Mouse (Mus musculus) liver, embryonic 12.5 days (tissue): ENCODE results near the gene Hoxa2. TPM values are rescaled to one million over a fixed set of nuclear protein-coding genes. Genes with fewer than 3 reads are reported as not detected.

ENCODE experiments used
- ATAC-seq: fragments of 200-750 bp; cut with Nextera tagmentation; 2 replicates; pipeline ENCODE4 v1.8.0; 2017; ENCODE audit warnings: moderate number of reproducible peaks, mild to moderate bottlenecking, moderate library complexity
- H3K27ac ChIP-seq: fragments of 300-500 bp; sonication (generic); 2 replicates; pipeline ENCODE4 v1.5.1; 2016; ENCODE audit warnings: mild to moderate bottlenecking
- H3K27me3 ChIP-seq: fragments of 300-500 bp; sonication (generic); replicated peaks from 2 replicates; pipeline ENCODE4 v1.6.1; 2016; ENCODE audit warnings: mild to moderate bottlenecking, moderate library complexity
- H3K36me3 ChIP-seq: fragments of 300-500 bp; sonication (generic); 2 replicates; pipeline ENCODE4 v1.6.1; 2016; ENCODE audit warnings: mild to moderate bottlenecking, moderate library complexity
- H3K4me1 ChIP-seq: fragments of 300-500 bp; sonication (generic); 2 replicates; pipeline ENCODE4 v1.6.1; 2016
- H3K4me2 ChIP-seq: fragments of 300-500 bp; sonication (generic); 2 replicates; pipeline ENCODE4 v1.6.1; 2016; ENCODE audit warnings: mild to moderate bottlenecking, moderate library complexity
- H3K4me3 ChIP-seq: fragments of 300-500 bp; sonication (generic); 2 replicates; pipeline ENCODE4 v1.5.1; 2016; ENCODE audit warnings: mild to moderate bottlenecking, moderate library complexity
- H3K9ac ChIP-seq: fragments of 300-500 bp; sonication (generic); 2 replicates; pipeline ENCODE4 v1.6.1; 2016; ENCODE audit warnings: mild to moderate bottlenecking, moderate library complexity
- H3K9me3 ChIP-seq: fragments of 300-500 bp; sonication (generic); replicated peaks from 2 replicates; pipeline ENCODE4 v1.6.1; 2016; ENCODE audit warnings: mild to moderate bottlenecking, moderate library complexity
- WGBS: fragments of 180-500 bp; shearing (Covaris S2); methylation state at CpG from one replicate; pipeline ENCODE4 v1.1.7; 2016; ENCODE audit not compliant: insufficient replicate concordance; 5-methylcytosine and 5-hydroxymethylcytosine counted together
- polyA plus RNA-seq: library from polyadenylated mRNA; unstranded; fragments of >200 nt; fragmentation: Nextera tagmentation; extraction: Ambion mirVana; gene quantifications from 2 replicates; pipeline ENCODE4 v1.2.1, GENCODE M21; 2016

Hoxa2 gene
- 1.4 TPM in 2 replicates for polyA plus RNA-seq

DNA sequence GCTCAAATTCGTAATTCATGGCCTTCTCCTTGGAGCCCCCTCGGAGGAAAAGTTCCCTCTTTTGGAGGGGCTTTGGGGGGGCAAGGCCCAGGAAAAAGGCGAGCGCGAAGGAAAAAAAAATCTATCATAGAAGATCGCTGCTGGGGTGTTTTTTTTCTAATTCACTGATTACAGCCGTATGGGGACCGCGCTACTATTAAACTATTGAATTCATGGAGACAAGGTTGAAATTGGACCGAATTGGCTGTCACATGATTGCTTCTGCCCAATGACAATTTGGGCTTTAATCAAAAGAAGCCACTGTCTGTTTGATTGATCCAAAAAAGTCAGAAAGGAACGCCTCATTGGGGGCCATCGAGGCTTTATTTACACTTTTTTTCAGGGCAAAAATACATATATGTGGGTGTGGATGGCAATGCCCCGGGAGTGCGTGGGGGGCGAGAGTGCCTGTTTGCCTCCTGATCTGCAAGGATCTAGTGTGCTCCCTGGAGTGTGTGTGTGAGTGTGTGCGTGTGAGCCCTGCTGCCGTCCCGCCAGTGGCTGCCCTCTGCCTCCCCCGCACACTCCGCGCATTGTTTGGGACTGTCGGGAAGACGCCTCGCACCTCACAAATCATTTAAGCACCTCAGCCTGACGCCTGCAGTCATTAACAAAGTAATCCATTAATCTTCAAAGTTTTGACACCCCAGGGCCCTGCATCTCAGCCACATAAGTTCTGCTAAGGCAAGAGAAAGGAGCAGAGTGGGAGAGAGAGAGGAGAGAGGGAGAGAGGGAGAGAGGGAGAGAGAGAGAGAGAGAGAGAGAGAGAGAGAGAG is at the start of gene Hoxa2:
TSS of gene Hoxa2 (minus strand) at position 206 of the 815 bp plus-strand sequence.
- H3K36me3 ChIP-seq: no peaks in the 10 kb centered on the region
- peak within 1 kb of the TSS; percentile 39 for H3K4me2 ChIP-seq
- H3K4me3 ChIP-seq: peak within 1 kb of the TSS; percentile 37
- no peak for ATAC-seq
- H3K27ac ChIP-seq: peak within 1 kb of the TSS; percentile 49
- no peaks in the 10 kb centered on the region for H3K9me3 ChIP-seq
- peaks cover 98% of the 10 kb centered on the region for H3K27me3 ChIP-seq
- WGBS: 4% methylated on average over 25 of the region's 25 CpGs
- peak within 1 kb of the TSS; percentile 52 for H3K9ac ChIP-seq
- H3K4me1 ChIP-seq: 0 out of 2 replicates have a peak, but pooled peaks cover 2% of the 10 kb centered on the region

DNA sequence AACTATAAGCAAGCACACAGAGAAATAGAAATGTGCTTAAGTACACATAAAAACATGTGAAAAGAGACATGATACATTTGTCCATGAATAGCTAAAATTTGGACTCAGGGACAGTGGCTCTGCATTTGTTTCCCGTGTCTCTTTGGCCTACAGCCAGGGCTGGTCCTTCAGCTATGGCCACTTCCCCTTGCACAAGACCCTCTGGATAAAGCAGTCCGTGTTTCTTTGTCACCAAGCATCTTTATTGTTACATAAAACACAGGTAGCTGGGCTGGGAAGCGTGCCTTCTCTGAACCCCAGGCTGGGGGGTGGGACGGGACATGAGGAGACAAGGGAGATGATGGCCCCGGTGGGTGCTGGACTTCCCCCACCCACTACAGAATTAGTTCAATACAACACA is 49.6 kb upstream of the Hoxa2 start:
- Histone ChIP-seq H3K36me3 (no peaks in the 10 kb centered on the region), H3K27ac (no peak overlapping the region), H3K27me3 (peaks cover 100% of the 10 kb centered on the region), H3K4me2 (no peak overlapping the region), H3K9ac (no peak overlapping the region), H3K4me1 (peaks cover 15% of the 10 kb centered on the region), H3K4me3 (no peak overlapping the region), H3K9me3 (no peaks in the 10 kb centered on the region)
- ATAC-seq: no peak
- whole genome bisulfite sequencing: 12% methylated on average over 5 of the region's 5 CpGs

DNA sequence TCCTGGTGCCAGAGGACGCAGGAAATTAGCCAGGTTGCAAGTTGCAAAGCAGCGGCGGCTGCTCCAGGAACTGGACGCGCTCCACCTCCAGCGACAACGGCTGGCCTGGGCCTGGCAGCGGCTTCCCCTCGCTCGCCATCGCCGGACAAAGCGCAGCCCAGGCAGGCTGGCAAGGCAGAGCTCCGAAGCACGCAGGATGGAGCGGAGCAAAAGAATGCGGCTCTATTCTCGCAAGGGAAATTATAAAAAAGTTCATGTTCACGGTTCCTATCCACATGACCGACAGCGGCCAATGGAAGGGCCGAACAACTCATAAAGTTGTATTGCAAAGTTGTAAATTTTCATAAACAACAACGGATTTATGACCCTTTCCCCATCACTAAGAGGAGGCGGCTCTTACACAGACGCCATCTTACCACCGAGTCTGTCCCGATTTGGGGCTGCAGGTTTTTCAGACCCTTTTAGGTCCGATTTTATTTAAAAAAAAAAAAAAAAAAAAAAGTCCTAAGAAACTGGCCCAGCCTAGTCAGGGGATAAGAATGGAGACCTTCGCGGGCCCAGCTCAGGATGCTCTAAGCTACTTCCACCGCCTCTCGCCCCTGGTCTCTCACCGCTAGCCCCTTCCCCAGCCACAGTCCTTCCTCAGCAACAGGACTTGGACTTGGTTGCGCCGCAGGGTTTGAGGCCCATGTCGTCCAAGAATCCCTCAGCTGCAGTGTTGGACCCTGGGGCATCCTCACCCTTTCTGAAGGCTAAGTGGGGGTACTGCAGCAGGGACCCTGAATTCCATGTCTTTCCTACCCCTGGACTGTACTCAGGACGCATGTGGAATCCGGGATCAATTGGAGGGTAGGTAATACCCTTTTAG is 48.7 kb upstream of the Hoxa2 start, which contains the start of the genes Hoxa3 and Gm28308:
TSS of gene Hoxa3 (minus strand) at position 218 of the 868 bp plus-strand sequence.
TSS of gene Gm28308 (minus strand) at position 221 of the 868 bp plus-strand sequence.
- Histone ChIP-seq H3K4me3 (peak within 1 kb of the TSS; percentile 34), H3K27ac (no peak within 1 kb of the TSS), H3K9ac (no peak within 1 kb of the TSS), H3K9me3 (no peaks in the 10 kb centered on the region), H3K4me2 (peak within 1 kb of the TSS; percentile 52), H3K36me3 (no peaks in the 10 kb centered on the region), H3K4me1 (peaks cover 15% of the 10 kb centered on the region), H3K27me3 (peaks cover 100% of the 10 kb centered on the region)
- 4% methylated on average over 38 of the region's 38 CpGs for WGBS
- no peak for ATAC-seq

DNA sequence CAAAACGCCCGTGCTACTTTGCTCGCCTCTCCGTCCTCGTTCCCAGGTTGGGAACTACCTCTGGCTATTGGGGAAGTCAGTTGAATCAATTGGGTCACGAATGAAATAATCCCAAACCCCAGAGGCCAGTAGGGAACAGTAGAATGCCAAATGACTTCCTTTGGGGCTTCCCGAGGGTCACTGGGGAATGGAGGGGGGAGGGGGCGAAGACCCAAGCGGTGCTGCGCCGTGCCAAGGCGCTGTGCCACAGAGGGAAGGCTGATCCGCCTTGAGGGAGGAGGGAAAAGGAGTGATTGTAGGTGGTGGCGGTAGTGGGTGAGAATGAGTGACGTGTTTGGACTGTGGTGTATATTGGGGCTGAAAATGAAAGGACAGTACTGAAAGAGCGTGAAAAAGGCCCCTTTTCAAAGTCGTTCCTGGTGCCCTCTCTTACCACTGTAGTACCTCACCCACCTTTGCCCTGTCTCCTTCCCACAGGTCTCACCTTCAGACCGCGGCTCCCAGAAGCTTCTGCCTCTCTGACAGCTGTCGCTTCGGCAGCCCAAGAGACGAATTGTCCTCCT is 48.0 kb upstream of the Hoxa2 start:
- no peaks in the 10 kb centered on the region for H3K36me3 ChIP-seq
- no peak overlapping the region for H3K27ac ChIP-seq
- peak overlapping the region; percentile 34 for H3K4me3 ChIP-seq
- peaks cover 100% of the 10 kb centered on the region for H3K27me3 ChIP-seq
- peak overlapping the region; percentile 52 for H3K4me2 ChIP-seq
- 1% methylated on average over 22 of the region's 22 CpGs for WGBS
- no peak overlapping the region for H3K9ac ChIP-seq
- peaks cover 15% of the 10 kb centered on the region for H3K4me1 ChIP-seq
- no peak for ATAC-seq
- no peaks in the 10 kb centered on the region for H3K9me3 ChIP-seq

DNA sequence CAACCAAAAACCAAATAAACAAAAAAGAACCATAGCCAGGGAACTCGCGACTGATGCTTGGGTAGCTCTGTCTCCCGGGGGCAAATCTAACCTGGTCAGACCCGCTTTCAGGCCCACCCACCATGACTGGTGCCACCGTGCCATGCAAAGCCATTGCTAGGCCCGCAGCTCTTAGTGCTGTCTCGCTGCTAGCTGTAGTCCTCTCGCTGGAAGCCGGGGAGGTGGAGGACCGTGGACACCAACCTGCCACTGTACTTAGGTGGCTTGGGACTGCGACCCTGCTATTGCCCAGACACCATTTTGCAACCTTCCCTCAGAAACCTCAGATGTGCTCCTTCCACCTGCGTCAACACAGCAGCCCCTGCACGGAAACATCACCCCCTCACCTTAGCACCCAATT is 47.3 kb upstream of the Hoxa2 start:
- Histone ChIP-seq H3K4me3 (peak overlapping the region; percentile 23; the same call in 1 of the 2 replicates), H3K9ac (no peak overlapping the region), H3K4me2 (peak overlapping the region; percentile 52), H3K36me3 (no peaks in the 10 kb centered on the region), H3K27ac (no peak overlapping the region), H3K9me3 (no peaks in the 10 kb centered on the region), H3K4me1 (peaks cover 13% of the 10 kb centered on the region), H3K27me3 (peaks cover 100% of the 10 kb centered on the region)
- 3% methylated on average over 13 of the region's 13 CpGs for WGBS
- ATAC-seq: no peak

DNA sequence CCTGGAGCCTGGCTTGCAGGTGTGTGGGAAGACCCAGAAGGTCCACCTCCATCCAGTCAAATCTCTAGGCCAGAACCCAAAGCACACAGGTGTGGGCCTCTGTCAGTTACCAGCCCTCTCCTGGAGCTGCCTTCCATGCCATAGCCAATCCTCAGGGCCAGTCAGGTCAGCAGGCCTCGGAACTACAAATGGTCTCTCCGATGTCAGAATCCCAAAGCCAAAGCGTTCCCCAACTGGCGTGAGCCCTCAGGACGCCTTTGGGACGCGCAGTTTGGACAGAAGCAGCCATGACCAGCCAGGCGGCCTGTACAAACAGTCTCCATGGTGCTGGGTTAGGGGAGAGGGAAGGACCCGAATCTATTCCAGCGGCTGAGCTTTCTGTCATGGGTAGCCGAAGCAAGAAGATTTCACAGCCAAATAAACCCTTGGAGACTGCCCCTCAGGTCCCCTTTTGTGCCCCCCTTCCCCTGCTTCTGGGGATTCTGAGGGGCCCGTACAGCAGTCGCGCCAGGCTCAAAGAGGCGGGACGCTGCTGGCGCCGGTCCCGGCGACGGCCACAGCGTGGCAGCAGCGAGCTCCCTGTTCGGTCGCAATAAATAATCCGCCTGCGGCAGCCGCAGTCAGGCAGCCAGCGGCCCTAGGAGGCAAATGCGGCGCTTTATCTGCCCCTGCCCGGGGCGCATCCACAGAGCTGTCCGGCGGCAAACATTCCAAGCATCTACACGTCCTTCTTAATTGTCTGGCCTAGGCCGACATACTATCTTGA is 46.7 kb upstream of the Hoxa2 start:
- no peak for ATAC-seq
- H3K9me3 ChIP-seq: no peaks in the 10 kb centered on the region
- H3K9ac ChIP-seq: no peak overlapping the region
- H3K27me3 ChIP-seq: peaks cover 100% of the 10 kb centered on the region
- H3K36me3 ChIP-seq: no peaks in the 10 kb centered on the region
- peak overlapping the region; percentile 23; the same call in 1 of the 2 replicates for H3K4me3 ChIP-seq
- H3K27ac ChIP-seq: no peak overlapping the region
- H3K4me2 ChIP-seq: peak overlapping the region; percentile 52
- peaks cover 10% of the 10 kb centered on the region for H3K4me1 ChIP-seq
- 2% methylated on average over 34 of the region's 37 CpGs for WGBS

DNA sequence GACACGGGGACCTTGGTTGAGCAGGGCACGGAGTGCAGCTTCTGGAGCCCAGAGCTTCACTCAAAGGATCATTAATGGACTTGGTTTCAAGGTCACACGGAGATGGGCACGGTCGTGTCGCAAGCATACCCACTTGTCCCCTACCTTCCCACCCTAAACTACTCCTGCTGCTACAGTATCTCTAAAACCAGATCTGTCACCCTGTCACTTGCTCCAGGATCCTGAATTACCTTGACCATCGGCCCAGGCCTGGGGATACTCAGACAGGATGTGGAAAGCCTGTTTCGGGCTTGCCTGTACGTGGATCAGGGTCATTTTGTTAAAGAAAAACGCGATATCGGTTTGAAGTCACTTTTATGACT is 45.0 kb upstream of the Hoxa2 start:
- H3K4me3 ChIP-seq: no peak overlapping the region
- no peak overlapping the region for H3K4me2 ChIP-seq
- H3K9ac ChIP-seq: no peak overlapping the region
- H3K27ac ChIP-seq: no peak overlapping the region
- H3K27me3 ChIP-seq: peaks cover 100% of the 10 kb centered on the region
- ATAC-seq: no peak
- no peaks in the 10 kb centered on the region for H3K9me3 ChIP-seq
- 15% methylated on average over 12 of the region's 12 CpGs for WGBS
- no peaks in the 10 kb centered on the region for H3K36me3 ChIP-seq
- H3K4me1 ChIP-seq: peaks cover 10% of the 10 kb centered on the region

DNA sequence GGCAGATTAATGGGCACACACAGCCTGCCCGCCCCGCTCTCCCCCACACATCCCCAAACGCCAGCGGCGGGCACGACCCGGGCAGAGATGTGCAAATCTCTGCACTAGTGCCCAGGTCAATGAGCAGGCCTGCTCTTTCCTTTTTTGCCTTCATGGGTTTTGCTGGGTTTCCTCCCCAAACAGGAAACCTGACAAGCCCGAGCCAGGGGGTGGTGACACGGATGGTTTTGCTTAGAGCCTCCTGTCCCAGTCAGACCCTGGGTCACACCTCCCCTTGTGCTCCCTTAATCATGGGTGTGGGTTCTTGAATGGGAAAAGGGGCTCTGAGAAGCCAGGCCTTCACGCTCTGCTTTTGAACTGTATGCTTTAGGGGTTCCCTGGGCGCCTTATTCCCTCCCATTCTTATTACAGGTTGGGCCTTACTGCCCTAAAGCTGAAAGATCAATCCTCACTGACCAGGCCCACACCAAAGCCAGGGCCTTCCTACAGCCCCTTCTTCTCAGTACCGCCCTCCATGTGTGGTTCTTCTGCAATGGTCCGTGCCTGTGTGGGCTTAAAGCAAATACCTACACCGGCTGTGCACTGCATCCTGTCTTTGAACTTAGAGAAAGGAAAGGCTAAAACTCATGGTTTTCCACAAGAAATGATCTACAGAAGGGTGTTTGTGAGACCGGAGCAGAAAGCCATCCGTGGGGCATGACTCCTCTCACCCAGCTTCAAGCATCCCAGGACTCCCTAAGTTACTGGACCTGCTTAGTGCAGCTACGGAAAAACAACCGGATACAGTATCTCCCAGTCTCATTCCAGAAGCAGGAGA is 44.4 kb upstream of the Hoxa2 start:
- Histone ChIP-seq H3K27ac (no peak overlapping the region), H3K4me3 (peak overlapping the region; percentile 13), H3K4me1 (peaks cover 15% of the 10 kb centered on the region), H3K27me3 (peaks cover 100% of the 10 kb centered on the region), H3K9me3 (no peaks in the 10 kb centered on the region), H3K4me2 (peak overlapping the region; percentile 43), H3K36me3 (no peaks in the 10 kb centered on the region), H3K9ac (no peak overlapping the region)
- WGBS: 8% methylated on average over 18 of the region's 18 CpGs
- no peak for ATAC-seq

DNA sequence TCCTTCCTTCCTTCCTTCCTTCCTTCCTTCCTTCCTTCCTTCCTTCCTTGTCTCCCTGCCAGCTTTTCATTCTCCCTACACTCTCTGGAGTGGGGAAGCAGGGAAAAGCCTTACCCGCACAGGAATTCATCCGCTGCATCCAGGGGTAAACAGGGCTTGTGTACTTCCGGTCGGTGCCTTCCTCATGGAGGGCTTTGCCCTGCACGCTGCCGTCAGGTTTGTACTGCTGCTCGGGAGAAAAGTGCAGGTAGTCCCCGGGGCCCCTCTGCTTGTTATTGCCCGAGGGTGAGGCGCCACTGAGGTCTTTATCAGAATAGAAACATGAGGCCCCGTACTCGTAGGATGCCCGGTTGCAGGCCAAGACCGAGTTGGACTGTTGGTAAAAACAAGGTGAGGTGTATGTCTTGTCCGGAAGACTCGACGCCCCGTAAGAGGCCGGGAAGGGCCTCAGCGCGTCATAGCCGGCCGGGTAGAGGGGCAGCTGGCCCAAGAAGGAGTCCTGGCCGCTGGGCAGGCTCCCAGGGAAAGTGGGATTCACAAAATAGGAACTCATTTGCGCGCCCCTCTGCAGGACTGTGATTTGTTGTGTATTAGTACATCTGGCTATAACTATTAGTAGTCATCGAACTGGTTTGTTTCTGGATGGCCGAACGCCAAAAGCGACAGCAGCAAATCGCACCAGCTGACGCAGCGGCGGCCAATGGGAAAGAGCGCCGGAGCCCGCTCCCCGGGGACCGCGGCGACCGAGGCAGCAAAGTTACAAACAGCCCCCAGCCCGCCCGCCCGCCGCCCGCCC is 43.6 kb upstream of the Hoxa2 start, which contains the start of gene Hoxa6:
TSS of gene Hoxa6 (minus strand) at position 651 of the 796 bp plus-strand sequence.
- Histone ChIP-seq H3K36me3 (no peaks in the 10 kb centered on the region), H3K9ac (no peak within 1 kb of the TSS), H3K27ac (no peak within 1 kb of the TSS), H3K9me3 (no peaks in the 10 kb centered on the region), H3K4me3 (peak within 1 kb of the TSS; percentile 13), H3K27me3 (peaks cover 100% of the 10 kb centered on the region), H3K4me1 (peaks cover 18% of the 10 kb centered on the region), H3K4me2 (peak within 1 kb of the TSS; percentile 43)
- 4% methylated on average over 47 of the region's 47 CpGs for WGBS
- ATAC-seq: no peak

DNA sequence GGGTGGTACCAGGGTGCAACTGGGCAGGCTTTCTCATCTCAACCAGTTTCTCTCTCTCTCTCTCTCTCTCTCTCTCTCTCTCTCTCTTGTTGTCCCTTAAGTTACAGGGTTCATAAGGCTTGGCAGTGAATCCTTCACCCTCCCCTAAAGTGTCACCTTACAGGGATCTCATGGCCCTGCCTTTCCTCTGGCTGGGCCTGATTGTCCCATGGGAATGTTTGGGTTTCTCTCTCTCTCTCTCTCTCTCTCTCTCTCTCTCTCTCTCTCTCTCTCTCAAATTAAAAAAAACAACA is 43.0 kb upstream of the Hoxa2 start:
- ATAC-seq: no peak
- Histone ChIP-seq H3K27ac (no peak overlapping the region), H3K36me3 (no peaks in the 10 kb centered on the region), H3K9me3 (no peaks in the 10 kb centered on the region), H3K27me3 (peaks cover 100% of the 10 kb centered on the region), H3K4me3 (no peak overlapping the region), H3K9ac (no peak overlapping the region), H3K4me1 (peaks cover 14% of the 10 kb centered on the region), H3K4me2 (no peak overlapping the region)
